Mouse (Mus musculus): Measurements from ENCODE around the gene 1700092M07Rik.

Gene 1700092M07Rik

DNA sequence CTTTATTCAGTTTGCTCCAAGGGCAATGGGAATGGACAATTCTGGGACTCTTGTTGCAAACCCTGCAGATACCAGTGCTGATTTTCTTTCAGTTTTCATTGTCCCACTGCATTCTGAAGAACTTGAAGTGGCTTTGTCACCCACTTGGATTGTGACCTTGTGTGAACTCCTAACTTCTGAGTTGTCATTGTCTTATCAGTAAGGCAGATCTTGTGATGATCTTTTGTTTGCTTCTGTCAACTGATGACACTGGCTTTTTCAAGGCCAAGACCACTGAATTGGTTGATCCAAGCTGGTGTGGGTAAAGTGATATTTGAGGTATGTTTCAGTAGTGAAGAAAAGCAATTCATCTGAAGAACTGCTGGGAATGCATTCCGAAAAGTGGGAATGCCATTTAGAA is 4.9 kb downstream of the 1700092M07Rik start:
- no peak for DNase-seq

DNA sequence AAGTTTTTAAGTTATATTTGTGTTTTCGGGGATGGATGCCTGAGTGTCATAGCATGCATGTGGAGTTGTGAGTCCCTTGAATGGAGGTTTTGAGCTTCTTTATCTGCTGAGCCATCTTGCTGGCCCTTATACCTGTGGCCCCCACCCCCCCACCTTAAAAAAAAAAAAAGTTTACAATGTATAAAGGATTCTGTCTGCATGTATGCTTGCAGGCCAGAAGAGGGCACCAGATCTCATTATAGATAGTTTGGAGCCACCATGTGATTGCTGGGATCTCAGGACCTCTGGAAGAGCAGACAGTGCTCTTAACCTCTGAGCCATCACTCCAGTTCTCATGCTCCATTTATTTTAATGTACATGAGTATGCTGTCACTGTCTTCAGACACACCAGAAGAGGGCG is 6.8 kb downstream of the 1700092M07Rik start:
- DNase-seq: no peak

GRCm38 (mm10) chr19:8755652-8756051 is 15.1 kb downstream of the 1700092M07Rik start:
- no peak for DNase-seq

DNA sequence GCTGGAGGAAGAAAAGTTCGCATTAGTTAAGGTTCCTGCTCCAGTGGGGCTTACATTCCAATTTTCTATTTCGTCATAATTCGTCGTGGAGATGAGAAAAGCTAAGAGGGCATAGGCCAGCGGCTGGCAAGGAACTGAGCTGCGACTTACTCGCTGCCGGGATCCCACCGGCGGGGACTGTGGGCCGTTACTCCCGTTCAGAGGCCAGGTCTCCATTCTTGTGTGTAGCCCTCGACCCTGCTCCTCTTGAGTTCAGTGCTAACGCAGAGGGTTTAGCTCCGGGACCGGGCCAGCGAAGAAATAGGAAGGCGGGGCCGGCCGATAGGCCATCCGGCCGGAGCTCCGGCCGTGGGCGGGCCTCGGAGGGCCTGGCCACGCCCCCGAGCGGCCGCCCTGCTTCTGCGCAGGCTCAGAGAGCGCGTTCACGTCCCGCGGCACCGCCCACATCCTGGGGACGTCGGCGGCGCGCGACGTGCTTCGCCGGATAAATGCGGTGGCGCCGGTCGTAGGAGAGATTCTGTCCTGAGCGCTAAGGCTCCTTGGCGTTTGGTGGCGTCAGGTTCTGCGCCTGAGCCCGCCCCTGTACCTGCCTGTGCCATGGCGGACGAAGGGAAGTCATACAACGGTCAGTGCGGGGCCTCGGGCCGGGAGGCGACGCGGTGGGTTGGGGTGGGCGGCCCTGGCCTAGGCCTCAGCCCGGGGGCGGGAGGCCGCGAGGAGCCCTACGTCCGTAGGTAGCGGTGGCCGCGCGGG is 16.3 kb downstream of the 1700092M07Rik start, which contains the start of gene Nxf1:
Nxf1 (plus strand) TSS at position 439 of the 753 bp plus-strand sequence.
- DNase-seq: peak; percentile 97 to 98

- DNase-seq: no peak
Measured at GRCm38 (mm10) chr19:8757471-8757998, 17.0 kb downstream of the 1700092M07Rik start.

DNA sequence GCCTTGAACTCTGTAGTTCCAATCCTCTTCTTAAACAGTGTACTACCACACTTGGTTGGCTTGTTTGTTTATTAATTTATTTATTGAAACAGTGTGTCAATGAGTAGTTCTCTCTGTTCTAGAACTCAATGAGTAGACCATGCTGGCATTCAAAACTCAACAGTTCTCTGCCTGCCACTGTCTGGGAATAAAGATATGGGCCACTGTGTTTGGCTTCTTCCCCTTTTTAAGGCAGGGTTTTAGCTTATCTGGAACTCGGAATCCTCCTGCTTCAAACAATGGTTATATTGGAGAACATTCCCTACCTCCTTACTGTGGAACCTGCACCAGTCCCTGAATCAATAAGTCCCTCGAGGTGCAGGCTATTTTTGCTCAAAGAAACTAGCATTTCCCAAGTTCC is 18.4 kb downstream of the 1700092M07Rik start:
- DNase-seq: no peak

- no peak for DNase-seq
Measured at GRCm38 (mm10) chr19:8760757-8761156, 20.2 kb downstream of the 1700092M07Rik start.

- DNase-seq: no peak
Measured at GRCm38 (mm10) chr19:8763276-8763675, 22.8 kb downstream of the 1700092M07Rik start.

- no peak for DNase-seq
Measured at GRCm38 (mm10) chr19:8765562-8765961, 25.0 kb downstream of the 1700092M07Rik start.

DNA sequence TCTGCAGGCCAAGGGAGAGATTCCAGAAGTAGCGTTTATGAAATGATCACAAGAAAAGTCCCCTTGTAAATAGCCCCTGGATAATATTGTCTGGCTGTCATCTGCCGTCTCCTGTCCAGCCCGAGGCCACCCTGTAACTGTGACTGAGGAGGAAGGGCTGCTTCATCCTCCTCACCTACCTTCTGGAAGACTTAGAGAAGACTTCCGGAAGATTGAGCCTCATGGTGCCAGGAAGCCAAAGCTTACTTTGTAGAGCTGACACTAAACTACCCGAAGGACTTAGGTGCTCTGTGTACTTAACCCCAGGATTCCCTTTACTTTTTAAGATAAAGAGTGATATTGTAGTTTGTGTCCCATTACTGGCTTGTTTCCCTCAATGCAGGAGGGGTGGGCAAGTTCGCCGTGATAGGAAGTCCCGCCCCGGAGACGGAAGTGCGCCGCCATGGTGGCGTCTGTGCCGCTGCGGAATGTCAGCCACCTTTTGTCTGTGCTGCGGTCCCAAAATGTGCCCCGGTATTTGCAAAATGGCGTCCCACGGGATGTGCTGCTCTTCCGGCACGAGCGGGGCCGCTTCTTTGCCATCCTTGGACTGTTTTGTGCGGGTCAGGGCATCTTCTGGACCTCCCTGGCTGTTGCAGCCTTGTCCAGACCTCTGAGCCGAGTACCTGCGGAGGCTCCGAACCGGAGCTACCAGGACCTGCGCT is 30.2 kb downstream of the 1700092M07Rik start, which contains the start of gene Tmem223:
Tmem223 (plus strand) TSS at position 430 of the 704 bp plus-strand sequence.
- peak; percentile 88 to 92 for DNase-seq

DNA sequence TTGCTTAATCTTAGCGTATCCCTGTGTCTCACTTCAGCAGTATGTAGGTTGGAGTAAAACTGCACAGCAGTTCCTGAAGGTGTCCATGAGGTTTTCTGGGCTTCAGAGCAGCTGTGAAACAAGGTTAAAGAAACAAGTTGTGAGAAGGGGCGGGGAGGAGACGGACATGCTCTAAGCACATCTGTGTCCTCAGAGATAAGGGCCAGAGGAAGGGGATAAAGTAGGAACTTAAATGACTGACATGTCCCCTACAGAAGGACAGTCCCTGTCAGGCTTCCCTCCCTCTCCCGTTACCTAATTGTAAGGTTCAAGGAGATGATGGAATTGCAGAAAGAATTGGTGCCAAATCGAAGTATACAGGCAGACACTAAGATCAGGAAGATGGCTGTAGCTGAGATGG is 32.5 kb downstream of the 1700092M07Rik start:
- DNase-seq: no peak

DNA sequence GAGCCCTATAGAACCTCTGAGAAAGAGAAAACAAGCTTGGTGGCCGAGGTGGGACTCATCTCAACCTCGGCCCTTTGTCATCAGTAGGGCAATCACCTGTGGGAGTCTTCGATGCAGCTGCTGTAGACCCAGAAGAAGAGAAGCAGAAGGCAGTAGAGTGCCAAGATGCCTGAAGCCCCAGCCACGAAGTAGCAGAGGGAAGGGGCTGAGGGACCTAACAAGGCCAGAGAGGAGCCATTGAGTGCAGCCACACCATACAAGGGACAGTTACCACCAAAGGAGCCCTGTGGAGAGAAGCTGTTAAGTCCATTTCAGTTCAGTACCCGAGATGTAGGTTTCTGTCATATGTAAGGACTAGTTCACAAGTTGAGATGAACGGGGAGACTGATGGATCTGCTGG is 32.9 kb downstream of the 1700092M07Rik start:
- no peak for DNase-seq

DNA sequence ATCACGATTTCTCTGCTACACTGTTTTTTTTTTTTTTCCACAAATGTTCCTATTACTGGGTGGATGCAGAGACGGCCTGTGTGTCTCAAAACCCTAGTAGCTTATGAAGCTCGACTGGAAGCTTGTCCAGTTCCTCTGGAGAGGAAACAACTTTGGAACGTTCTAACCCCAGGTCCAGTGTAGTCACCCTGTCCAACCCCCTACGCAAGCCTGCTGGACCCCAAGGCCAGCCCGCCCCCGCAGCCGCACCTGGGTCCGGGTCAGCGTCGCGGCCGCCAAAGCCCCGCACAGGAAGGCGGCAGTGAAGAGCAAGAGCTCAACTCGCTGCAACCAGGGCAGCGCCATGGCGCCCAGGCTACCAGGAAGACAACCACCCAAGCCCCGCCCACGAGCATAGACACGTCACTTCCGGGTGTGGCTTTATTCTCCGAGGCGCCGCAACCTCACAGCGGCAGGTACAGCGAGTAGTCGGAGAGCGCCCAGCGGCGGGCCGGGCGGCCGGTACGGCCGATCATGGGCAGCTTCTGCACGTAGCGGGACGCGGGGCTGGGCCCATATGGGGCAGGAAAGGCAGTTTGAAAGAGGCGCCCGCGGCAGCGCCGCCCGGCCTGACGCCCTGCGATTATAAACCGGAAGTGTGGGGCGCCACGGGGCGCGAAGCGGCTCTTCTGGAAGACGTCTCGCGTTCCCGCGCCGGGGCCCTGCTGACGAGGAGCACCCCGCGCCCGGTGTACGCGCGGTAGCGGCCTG is 33.7 kb downstream of the 1700092M07Rik start, which contains the start of gene Tmem179b:
Tmem179b (minus strand) TSS at position 382 of the 750 bp plus-strand sequence.
- DNase-seq: peak; percentile 98

DNA sequence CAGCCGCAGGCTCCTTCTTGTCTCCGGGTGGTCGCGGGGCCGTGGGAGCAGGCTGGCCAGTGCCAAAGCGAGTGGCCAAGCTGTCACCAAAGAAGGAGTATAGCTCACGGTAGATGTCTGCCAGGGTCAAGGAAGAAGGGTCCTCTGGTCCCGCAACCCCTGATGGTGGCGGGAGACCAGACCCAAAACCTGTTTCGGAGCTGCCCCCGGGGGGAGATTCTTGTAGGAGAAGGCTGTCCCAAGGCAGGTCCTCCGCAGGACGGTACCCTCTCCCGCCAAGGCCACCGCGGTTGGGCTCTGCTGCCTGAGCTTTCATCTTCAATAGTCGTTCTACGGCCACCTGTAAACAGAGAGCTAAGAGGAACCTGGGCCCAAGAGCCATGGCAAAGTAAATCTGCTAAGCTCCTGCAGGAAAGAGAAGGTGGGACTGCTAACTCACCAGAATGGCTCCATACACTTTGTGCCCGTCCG is 34.5 kb downstream of the 1700092M07Rik start:
- DNase-seq: peak in 1 of 2 experiments; percentile 52

DNA sequence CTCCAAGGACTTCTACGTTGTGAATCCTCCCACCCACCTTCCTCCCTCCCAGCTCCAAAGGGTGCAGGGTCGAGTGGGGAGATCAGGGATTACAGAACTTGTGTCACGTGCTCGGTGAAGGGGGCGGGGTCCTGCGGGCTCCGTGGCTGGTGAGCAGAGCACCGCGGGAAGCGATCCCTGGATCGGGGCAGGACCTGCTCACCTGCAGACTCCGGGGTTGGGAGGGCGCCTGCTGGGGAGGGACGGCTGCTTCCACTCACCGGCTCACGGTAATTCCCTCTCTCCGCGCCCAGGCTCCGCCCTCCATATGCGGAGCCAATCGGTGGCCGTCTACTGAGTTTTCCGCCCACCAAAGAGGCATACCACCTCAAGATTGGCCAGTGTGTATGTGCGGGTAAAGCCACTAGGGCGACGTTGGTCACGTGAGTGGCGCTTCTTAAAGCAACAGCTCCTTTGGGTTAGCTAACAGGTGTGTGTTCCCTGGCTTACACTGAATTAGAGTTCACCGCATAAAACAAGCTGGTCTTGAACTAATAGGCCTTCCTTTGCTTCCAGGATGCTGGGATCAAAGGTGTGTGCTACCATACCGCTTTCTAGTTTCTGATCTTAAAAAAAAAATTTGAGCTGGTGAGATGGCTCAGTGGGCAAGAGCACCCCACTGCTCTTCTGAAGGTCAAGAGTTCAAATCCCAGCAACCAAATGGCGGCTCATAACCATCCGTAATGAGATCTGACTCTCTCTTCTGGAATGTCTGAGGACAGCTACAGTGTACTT is 45.7 kb downstream of the 1700092M07Rik start, which contains the start of gene Taf6l:
Taf6l (minus strand) TSS at position 410 of the 774 bp plus-strand sequence.
- DNase-seq: peak; percentile 90 to 95

DNA sequence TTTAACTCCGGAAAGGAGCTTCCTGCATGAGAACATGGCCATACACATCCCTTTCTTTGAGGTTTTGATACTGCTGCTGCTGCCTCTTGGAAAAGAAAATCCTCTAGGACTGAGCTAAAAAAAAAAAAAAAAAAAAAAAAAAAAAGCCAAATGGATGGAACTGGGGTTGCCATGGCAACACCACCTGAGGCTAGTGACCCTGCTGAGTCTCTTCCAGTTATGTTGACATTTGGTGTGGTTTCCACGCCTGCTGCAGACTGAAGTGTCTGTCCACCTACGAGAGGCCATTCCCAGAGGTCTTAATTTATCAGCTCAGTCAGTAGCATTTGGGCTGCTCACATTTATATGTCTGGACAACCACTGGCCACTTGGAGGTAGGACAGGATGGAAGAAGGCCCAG is 48.0 kb downstream of the 1700092M07Rik start:
- no peak for DNase-seq

DNA sequence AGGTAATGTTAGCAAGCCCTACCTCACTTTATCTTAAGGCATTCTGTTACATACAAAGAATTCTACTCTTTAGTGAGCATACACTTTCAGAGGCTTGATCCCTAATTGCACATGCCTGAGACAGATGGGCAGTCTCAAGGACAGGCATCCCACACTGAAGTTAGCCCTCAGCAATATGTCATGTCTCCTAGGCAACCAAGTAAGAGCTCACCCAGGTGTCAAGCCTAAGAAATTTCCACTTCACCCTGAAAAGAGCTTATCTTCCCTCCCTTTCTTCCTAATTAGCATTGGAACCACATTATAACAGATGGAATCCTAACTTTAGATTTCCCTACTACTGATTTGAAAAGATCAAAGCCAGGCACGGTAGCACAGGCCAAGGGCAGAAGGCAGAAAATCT is 48.7 kb downstream of the 1700092M07Rik start:
- DNase-seq: no peak

DNA sequence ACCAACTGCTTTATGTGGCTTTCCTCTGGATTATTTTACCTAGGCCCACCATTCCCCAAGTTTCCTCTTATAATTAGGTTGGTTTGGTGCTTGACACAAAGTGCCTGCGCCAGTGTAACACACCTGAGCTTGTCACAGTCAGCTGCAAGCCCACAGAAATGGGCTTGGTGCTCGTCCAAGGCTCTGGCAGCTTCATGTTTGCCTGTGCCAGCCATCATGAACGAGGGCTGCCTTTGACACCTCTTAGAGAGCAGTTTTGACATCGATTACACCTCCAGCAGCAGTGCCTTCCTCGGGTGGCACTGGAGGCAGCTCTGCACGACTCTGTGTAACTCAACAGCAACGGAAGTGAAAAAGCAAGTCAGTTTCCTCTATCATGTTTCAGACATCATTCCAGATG is 49.7 kb downstream of the 1700092M07Rik start:
- DNase-seq: no peak
